Mouse (Mus musculus): Measurements from ENCODE around the gene Gm20594.

Gm20594 gene

GRCm38 (mm10) chr6:79817616-79818015 lies at the start of gene Gm20594:
Gene Gm20594 (plus strand): TSS chr6:79817916.
- no peak for DNase-seq (ENCODE audit: low spot score in 2 of 2)

DNA sequence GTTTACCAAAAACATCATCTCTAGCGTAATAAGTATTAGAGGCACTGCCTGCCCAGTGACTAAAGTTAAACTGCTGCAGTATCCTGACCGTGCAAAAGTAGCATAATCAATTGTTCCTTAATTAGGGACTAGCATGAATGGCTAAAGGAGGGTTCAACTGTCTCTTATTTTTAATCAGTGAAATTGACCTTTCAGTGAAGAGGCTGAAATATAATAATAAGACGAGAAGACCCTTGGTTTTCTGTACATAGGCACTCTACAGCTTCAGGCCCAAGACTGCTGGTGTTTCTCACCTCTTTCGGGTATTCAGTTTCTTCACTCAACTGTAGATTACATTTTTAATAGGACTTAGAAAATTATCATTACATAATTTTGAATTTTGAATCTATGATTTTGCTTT lies 398 bp downstream of the Gm20594 start:
- no peak for DNase-seq (ENCODE audit: low spot score in 2 of 2)

DNA sequence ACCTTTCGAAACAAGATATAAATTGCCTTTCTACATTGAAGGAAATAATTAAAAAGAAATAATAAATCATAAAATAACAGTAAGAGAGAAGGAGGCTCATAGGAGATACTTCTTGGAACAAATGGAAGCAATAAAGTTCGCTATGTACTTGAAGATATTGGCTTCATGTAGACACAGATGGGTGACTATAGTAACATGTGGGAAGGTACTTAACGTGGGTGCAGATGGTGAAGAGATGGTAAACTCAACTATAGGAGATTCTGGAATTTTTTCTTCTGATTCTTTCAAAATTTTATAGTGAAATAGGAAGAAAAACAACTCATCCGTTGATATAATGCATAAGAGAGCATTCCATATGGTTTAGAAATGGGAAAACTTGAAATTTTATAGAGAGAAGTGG lies 16.1 kb downstream of the Gm20594 start:
- DNase-seq (ENCODE audit: low spot score in 2 of 2): no peak

GRCm38 (mm10) chr6:79846829-79847228 lies 29.1 kb downstream of the Gm20594 start:
- no peak for DNase-seq (ENCODE audit: low spot score in 2 of 2)

Measured in spleen, postnatal 14 days (tissue).